Mouse (Mus musculus): ENCODE measurements at regions not wholly inside any gene's neighbourhood (a gene's known extent, or its start where the extent isn't known, plus 50 kb on each side); places are given as distances from the start of the nearest gene placed in this dataset.

GRCm38 (mm10) chr1:81516575-81517210 is 439.9 kb downstream of the Nyap2 start:
- DNase-seq (ENCODE audit: low spot score in 2 of 2): peak in 1 of 2 experiments; percentile 8

- DNase-seq (ENCODE audit: low spot score in 2 of 2): no peak
These were observed 443.9 kb downstream of the Nyap2 start for GRCm38 (mm10) chr1:81520420-81521273.

DNA sequence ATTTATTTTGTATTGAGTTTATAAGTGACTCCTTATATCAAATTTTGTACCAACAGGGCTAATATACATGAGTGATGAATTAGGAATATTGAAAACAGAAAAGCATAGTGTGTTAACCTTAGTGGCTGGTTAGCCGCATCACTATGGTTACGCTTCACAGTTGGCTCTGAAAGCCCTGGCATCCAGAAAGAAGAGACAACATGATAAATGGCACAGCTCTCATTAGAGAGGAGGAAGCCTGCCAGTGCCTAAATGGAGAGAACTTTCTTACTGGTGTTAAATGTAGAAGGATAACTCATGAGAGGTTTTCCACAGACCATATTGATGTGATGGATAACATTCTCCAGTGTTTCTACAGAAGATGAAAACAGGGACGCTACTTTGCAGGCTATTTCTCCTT is 446.2 kb downstream of the Nyap2 start:
- no peak for DNase-seq (ENCODE audit: low spot score in 2 of 2)

- no peak for DNase-seq (ENCODE audit: low spot score in 2 of 2)
These were observed 449.1 kb downstream of the Nyap2 start for GRCm38 (mm10) chr1:81525821-81526220.

DNA sequence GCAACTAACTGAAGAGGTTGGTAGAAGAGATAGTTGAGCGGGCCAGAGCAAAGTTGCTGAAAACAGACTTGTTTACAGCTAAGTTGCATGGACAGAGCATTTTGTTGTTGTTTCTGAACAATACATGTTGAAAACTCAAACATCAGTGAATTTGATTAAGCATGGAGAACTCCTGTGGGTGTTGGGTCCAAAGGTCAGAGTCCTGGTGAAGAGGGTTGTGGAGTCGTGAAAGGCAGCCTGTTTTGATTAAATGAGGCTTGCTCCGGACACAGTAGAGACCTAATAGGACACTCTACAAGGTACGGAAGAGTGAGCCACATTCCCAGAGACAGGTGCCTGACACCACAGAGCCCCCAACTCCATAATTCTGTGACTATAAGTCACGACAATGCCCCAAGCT is 461.1 kb downstream of the Nyap2 start:
- DNase-seq (ENCODE audit: low spot score in 2 of 2): no peak

DNA sequence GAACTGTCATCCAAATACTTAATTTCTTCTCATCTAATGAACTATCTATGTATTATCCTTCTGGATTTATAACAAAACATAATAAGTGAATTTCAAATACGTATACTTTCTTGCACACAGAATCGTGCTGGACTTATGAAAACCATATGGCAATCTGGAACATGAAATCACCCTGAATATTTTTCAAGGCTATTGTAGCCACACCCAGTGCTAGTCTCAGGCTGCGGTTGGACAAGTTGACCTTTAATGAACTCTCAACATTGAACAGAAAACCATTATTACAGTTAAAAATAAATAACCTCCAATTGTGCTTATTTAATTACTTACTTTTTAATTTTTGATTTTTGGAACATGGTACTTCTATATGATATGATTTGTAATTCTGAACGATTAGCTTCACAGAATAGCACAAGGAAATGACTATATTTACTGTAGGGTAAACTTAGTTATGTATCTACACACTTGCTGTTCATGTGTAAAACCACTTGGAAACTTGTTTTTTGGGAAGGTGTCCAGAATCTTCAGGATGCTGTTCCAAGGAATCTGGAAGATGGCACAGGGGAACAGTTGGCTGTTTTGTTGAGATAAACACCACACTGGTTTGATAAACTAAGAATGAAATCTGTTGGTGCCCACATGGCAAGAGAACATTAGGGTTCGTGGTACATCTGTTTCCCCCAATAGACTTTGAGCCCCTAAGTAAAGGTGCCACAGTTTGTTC is 463.0 kb downstream of the Nyap2 start:
- no peak for DNase-seq (ENCODE audit: low spot score in 2 of 2)

DNA sequence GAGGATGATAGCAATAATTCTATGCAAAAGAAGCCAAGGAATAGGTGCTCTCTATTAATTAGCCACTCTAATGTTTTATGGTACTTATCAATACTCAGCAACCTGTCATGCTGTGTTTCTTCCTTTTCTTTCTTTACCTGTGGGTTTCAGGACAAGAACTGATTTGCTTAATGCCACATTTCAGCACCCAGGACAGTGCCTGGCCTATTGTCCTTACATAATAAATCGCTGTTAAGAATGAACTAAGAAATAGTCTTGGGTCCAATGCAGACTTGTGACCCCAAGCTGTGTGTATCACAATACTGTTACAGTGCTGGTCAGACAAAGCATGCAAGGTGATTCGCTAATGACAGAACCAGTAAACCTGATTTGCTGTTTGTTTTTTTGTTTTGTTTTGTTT is 472.2 kb downstream of the Nyap2 start:
- DNase-seq (ENCODE audit: low spot score in 2 of 2): no peak

DNA sequence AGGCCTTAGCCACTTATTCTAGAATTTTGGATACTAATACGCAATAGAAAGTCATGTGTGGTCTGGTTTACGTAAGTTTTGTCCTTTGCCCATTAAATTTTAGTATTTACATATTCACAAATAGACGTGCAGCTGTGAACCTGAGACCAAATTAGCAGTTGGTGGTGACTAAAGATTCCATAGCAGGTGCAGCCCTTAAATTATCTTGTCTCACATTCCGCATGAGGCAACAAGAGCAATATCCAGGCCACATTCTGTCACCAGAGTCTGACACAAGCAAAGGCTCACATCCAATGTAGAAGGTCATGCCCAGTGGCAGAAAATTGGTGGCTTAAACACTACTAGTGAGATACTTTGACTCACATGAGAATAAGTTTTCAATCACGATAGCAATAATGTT is 473.0 kb downstream of the Nyap2 start:
- no peak for DNase-seq (ENCODE audit: low spot score in 2 of 2)

DNA sequence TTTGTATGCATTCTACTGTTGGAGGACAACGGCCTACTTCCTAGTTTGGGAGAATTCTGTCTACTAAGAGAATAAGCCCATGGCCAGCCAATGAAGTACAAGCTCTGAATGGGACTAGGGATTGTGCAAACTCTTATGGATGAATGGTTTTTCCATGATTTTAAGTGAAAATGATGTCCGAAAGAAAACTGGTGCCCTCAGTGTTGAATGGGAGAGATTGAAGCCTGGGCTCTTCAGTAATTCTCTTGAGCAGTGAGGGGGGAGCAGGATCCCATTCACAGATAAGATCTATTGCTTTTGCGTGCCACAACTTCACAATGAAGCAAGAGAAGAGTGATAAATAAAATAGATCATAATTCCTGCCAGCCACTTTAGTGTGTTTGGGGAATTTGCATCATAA is 476.0 kb downstream of the Nyap2 start:
- no peak for DNase-seq (ENCODE audit: low spot score in 2 of 2)

DNA sequence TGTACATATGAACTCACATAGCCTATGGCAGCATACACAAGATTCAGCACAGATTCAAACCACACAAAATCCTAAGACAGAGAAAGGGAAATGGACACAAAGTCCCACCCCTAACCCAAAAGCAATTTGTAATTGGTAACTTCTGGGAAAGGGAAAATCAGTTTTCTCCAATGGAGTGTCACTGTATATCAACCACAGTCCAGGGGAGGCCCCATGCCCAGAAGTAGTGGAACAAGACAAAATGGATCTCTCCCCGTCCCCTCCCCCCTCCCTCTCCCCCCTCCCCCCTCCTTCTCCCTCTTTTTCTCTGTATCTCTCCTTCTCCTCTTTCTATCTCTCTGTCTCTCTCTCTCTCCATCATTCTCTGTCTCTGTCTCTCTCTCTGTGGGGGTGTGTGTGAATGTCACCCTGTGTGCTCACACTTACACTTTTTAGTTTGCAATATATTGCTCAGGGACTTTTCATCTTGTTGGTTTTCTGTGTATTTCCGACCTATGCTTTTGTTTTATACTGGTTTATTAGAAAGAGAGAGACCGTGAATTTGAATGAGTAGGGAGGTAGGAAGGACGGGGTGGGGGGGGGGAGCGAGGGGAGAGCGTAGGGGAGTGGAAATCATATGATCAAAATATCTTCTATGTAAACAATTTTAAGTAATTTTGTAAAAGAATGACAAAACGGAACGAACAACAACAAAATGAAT is 500.4 kb downstream of the Nyap2 start:
- no peak for DNase-seq (ENCODE audit: low spot score in 2 of 2)

- DNase-seq (ENCODE audit: low spot score in 2 of 2): peak in 1 of 2 experiments; percentile 4
These were observed 501.0 kb downstream of the Nyap2 start for GRCm38 (mm10) chr1:81577665-81578201.

- no peak for DNase-seq (ENCODE audit: low spot score in 2 of 2)
These were observed 504.5 kb downstream of the Nyap2 start for GRCm38 (mm10) chr1:81581208-81581607.

GRCm38 (mm10) chr1:81587780-81588307 is 511.1 kb downstream of the Nyap2 start:
- DNase-seq (ENCODE audit: low spot score in 2 of 2): no peak

DNA sequence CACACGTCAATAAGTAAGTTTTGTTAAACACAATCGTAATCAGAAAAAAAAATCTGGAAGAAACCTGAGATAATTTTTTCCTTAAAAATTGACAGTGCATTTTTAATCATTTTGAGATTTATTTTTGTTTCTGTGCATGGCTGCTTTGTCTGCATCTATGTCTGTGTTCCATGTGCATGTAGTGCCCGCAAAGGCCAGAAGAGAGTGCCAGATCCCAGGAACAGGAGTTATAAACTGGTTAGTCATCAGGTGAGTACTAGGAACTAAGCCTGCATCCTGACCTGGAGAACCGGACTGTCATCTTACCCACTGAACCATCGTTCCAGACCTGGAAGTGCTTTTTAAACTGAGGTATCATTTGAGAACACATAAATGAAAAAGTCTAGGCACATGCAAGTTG is 514.9 kb downstream of the Nyap2 start:
- DNase-seq (ENCODE audit: low spot score in 2 of 2): no peak

DNA sequence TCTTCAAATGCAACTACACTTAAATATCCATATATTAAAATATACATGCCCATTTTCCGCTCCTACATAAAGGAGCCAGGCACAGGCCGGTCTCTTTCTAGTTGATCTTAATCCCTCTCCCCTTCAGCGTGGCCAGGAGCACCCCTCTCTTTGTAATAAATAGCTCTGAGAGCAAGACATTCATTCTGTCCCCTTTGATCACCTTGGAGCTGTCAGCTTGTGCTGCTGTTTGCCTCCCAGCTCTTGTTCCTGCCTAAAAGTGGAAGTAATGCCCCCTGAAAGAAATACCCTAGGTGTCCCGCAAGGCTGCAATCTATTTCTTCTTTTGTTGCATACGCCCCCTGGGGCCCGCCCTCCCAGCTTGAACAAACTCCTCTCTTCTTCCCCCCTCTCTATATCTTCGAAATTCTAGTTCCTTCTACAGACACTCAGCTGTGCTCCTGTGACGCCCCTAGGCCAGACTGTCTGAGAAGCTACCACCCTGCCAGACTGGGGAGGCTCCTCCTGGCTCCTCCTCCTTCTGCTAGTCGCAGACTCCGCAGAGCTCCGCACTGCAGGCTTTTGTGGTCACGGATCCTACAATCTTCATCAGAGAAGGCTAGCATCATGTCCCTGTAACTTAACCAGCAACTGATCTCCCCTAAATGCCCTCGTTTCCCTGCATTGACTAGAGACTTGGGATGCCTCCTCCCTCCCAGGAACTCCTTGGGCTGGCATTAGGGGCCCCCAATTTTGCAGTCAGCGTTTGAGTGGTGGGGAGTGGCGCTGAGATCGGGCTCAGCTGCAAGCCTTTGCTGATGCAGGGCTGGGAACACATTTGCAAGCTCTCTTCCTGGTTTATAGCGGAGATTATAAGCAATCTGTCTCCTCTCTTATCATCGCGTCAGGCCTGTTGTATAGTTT is 516.8 kb downstream of the Nyap2 start:
- peak; percentile 27 to 36 for DNase-seq (ENCODE audit: low spot score in 2 of 2)

DNA sequence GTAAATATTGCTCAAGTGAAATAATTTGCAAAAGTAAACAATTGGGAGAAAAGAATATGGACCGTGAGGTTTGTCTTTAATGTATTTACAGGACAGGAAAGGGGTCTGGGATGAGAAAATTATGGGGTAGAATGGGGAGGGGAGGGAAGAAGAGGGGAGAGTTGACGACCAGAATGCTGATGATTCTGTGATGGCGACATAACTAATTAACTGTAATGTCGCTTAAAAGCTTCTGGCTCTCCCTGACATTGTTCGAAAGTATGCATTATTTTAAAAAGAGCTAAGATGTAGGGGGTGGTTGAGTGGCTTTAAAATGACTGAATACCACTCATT is 517.4 kb downstream of the Nyap2 start:
- no peak for DNase-seq (ENCODE audit: low spot score in 2 of 2)

DNA sequence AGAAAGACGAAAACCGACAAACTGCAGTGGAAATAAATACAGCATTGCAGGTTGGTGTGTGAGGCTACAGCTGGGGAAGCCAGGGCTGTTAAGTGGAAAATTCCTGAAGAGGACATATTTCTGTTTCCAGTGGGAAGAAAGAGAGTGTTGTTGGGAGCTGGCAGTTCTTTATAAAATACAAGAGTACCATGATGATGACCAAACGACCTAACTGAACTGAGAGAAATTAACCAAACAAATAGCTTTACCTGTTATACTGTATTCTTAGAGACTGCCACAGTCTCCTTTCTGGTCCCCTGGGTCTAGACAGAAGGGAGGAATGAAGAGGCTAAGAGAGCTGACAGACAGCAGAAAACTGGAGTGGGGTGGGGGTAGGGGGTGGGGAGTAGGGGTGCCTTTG is 517.9 kb downstream of the Nyap2 start:
- no peak for DNase-seq (ENCODE audit: low spot score in 2 of 2)

GRCm38 (mm10) chr1:81608772-81609171 is 532.0 kb downstream of the Nyap2 start:
- DNase-seq (ENCODE audit: low spot score in 2 of 2): no peak

- DNase-seq (ENCODE audit: low spot score in 2 of 2): no peak
These were observed 542.1 kb downstream of the Nyap2 start for GRCm38 (mm10) chr1:81618880-81619279.

- no peak for DNase-seq (ENCODE audit: low spot score in 2 of 2)
These were observed 547.4 kb downstream of the Nyap2 start for GRCm38 (mm10) chr1:81624141-81624540.

- no peak for DNase-seq (ENCODE audit: low spot score in 2 of 2)
These were observed 556.0 kb downstream of the Nyap2 start for GRCm38 (mm10) chr1:81632704-81633103.
